Mouse (Mus musculus) embryo, embryonic 9.5 days (tissue): Measurements from ENCODE around the gene Pnrc2.

Experiments
- DNase-seq: peaks from one replicate; pipeline ENCODE4 v3.0.0-alpha.2; 2017; ENCODE audit errors: extremely low spot score

Pnrc2 gene

DNA sequence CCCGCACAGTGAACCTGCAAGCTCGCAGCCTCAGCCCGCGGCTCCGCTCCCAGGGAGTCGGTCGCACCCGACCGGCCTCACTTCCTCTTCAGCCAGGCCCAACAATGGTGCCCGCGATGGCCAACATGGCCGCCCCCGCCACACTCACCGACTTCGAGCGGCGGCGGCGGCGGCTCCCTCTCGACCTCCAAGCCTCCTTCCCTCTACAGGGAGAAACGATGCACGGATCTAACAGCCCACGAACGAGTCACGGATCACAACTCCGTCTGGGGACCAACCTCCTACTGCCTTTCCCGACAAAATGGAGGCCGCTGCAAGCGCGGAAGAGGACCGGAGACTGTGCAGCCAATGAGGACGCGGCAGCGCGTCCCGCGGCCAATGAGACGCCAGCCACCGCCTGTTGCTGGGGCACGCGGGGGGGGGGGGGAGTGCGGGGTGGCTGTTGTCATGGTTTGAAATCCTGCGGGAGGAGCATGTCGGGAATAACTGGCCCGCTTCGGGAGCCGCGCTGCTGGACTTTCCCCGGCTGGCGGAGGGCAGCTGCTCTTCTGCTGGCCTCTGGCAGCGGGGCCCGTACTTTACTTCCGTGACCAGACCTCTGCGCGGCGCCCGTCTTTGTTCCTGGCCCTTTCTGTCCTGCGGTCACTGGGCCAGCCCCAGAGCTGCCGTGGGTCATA is at the start of gene Pnrc2:
Pnrc2 (minus strand) TSS at position 325 of the 677 bp plus-strand sequence.
- peak; percentile 97 for DNase-seq

DNA sequence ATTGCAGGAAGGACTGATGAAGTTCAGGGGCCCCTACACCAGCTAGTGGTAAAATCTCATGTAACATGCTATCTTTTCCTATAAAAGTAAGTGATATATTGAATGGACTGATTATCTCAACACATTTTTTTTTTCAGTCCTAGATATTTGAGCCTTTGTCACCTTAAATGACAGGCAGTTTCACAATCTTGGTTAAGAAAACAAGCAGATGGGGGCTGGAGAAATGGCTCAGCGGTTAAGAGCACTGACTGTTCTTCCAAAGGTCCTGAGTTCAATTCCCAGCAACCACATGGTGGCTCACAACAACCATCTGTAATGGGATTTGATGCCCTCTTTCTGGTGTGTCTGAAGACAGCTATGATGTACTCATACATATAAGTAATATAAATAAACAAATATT is 48.5 kb upstream of the Pnrc2 start:
- no peak for DNase-seq

DNA sequence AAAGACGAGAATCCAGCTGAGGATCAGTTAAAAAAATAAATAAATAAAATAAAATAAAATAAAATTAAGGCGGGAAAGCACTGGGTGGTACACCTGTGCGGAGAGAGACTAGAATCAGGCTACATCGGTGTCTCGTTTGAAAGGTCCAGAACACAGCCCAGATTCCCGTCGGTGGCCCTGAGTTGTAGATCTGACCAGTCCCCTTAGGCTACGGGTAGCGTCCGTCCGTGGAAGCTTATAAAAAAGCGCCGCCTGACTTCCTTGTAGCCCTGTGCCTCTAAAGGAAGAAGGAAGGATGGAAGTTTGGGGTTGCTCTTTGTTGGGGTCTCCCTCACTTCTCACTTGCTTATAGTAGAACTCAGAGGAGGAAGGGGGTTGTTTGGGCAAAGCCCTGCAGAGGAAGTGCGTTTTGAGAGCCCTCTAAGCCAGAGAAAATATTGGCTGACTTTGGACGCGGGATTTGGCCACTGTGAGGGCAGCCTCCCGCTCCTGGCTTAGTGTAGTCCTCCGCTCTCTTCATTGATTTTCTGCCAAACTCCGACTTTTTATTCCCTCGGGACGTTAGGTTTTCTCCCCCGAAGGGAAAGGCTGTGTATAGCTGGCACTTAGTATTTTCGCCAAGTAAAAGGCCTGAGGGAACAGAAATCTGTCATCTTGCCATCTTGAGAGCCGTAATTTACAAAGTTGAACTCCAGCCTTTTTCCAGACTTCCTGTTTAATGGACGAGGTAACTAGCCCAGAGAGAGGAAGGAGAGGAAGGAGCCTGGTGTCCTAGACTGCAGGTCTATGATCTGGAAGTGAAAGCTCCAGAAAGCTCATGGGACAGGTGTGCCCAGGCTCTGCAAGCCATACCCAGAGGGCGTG is 47.8 kb upstream of the Pnrc2 start:
- peak; percentile 20 for DNase-seq

DNA sequence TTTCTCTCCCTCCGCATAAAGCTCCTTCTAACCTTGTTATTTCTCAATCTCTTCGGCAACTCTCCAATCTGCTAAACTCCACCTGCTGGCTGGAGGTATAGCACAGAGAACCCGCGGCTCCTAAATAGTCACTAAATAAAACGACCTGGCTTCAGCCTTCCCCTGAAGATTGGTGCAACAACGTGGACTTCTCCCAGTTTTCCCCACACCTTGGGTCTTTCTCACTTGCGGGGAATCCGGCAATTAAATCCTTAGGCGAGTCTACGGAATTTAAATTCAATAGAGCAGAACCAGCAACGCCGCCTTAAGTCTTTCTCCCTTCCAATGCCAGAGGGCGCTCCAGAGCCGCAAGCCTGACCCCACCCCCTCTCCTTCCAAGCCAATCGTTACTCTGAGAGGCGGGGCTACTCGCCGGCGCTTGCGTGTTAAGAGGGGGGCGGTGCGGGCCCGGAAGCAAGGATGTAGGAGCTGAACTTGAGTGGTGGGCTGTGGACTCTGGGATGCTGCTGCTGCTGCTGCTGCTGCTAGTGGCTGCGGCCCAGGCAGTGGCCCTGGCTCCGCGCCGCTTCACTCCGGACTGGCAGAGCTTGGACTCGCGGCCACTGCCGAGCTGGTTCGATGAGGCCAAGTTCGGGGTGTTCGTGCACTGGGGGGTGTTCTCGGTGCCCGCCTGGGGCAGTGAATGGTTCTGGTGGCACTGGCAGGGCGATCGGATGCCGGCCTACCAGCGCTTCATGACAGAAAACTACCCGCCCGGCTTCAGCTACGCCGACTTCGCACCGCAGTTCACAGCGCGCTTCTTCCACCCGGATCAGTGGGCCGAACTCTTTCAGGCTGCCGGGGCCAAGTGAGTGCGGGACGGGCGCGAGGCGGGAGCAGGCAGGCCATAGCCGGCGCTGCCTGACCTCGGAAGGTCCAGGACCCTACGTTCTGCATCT is 46.9 kb upstream of the Pnrc2 start, which contains the start of gene Fuca1:
Fuca1 (plus strand) TSS at position 432 of the 938 bp plus-strand sequence.
- DNase-seq = peak; percentile 98

DNA sequence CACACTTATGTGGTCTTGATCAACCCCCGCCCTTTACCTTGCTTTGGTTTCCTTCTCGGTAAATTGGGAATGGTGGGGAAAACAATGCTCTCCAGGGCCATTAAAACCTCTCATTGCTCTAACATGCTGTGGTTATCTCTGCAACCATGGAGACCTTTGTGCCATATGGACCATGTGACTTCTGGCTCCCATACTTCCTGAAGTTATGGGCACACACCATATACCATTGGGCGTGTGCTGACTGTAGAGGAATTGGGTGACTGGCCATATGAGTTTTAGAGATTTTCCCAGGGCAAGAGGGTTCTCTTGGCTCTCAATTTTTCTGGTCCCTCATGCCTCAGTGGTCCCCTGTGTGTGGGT is 45.6 kb upstream of the Pnrc2 start:
- DNase-seq = no peak

DNA sequence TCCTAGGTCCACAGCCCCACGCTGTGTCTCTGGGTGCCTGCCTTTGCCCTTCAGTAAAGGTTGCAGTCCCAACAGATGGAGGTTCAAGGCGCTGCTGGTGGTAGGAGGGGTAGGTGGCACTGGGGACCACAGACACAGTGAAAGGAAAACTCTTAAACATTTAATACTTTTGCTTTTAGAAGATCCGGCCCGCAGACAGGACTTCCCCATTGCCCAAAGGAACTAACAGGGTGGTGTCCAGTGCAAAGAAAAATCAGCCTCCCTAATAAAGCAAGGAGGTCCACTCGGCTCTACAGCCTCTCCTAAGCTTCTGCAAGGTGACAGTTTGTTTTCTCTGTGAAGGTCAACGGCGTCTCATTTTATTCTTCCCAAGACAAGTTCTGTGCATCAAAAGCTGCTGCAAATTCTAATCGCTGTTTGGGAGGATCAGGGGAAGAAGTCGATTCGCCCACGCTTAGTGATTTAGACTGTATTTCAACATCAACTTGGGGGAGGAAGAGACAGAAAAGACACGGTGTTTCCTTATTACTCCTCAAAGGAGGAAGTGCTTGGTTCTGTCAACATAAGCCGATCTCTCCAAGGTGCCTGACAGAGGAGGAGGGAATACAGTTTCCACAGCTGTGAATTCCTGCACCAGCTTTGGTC is 45.1 kb upstream of the Pnrc2 start:
- DNase-seq = no peak

DNA sequence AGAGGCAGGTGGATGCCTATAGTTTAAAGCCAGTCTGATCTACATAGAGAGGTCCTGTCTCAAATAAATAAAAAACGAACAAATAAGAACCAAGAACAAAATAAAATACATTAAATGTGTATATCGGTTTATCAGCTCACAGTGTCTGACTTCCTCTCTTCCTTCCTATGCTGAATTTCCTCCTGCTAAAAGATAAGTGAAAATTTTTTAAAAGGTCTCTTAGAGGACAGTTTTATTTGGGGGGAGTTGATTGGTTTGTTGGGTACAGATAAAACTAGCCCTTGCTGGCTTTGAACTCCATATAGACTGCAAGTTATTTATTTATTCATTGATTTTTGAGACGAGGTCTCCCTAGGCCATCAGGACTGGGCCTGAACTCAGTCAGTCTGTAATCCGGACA is 39.8 kb upstream of the Pnrc2 start:
- no peak for DNase-seq

DNA sequence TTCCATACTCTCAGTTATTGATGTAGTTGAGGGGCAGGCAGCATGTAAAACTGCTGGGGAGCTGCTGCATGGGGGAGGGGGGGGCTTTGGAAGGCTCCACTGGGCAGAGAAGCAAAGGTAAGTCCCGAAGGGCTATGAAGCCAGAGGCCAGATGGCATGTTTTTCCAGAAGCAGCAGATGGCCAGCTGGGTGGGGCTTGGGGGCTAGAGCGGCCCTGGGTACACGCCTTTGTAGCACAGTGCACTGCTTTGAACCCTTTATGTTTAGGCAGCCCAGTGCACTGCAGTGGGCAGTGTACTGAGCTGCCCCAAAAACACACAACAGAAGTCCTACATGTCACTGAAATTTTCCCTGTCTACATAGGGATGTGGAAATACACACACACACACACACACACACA is 39.2 kb upstream of the Pnrc2 start:
- DNase-seq = peak; percentile 28

DNA sequence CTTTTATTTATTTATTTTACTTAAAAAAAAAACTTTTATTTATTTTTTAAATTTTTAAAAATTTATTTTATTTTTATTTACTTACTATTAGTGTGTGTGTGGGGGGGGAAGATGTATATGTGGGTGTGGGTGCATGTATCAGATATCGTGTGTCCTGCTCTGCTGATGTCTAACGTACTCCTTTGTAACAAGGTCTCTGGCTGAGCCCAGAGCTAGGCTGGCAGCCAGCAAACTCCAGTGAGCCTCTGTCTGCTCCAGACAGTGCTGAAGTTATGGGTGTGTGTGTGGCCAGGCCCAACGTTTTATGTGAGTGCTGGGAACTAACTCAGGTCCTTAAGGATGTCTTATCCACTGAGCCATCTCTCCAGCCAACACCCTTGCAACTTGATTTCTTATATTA is 38.5 kb upstream of the Pnrc2 start:
- no peak for DNase-seq

DNA sequence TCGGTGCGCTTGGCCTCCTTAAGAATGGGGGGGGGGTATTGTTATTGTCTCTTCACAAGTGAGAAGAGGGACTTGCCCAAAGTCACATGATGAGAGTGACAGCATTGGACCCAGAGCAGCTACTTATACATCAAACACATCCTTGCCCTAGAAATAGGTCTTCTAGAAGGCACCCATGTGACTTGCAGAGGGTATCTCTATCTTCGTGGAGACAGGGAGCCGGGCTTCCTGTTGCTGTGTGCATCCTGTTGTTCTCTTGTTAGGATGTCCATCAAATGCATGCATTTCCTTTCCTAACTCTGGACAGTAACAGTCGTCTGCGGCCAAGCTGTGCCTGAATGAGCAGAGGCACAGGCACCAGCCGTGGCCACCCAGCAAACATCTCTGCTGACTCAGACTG is 37.9 kb upstream of the Pnrc2 start:
- DNase-seq = no peak

DNA sequence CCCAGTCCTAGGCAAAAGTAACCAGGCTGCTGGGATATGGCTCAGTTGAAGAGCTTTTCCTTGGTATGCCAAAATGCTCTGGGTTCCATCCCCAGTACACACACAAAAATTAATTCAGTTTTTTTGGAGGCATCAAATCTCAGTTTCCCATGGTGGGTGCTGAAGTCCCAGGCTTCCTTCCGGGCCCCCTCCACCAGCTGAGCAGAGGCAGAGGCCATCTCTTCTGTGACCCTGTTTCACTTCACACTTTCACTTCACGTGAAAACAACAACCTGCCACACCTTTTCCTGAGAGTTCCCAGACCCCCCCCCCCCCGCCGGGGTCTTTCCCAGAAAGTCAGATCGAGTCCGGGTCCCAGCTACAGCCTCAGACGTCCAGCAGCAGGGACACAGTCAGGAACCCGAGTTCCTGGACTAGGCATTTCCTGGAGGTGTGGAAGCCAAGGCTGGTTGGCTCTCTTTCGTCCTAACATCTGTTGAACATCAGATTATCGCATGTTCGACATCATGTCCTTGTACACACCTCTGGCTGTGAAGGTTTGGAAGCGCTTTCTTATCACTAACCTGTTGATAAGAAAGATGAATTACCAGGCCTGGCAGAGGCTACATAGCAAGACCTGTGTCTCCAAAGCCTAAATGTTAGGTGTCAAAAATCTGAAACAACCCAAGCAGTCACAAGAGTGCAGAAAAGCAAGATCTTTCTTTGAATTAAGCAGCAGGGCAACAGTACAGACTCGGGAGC is 35.8 kb upstream of the Pnrc2 start:
- no peak for DNase-seq

DNA sequence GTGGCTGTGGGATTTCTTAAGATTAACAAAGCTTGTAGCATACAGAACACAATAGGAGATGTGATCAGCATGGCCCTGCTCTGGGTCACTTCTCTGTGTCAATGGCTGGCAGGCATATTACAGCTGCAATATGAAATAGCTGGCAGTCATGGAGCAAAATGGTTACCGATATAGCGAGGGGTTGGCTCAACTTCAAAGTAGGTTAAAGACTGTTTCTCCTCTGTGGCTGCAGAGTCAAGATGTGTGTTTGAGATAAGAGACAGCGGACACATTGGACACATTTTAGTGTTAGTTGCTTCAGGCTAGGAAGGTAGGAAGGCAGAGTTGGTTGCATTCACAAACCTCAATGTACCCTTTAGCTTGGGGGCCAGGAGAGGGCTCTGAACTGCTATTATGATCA is 33.0 kb upstream of the Pnrc2 start:
- DNase-seq = no peak

DNA sequence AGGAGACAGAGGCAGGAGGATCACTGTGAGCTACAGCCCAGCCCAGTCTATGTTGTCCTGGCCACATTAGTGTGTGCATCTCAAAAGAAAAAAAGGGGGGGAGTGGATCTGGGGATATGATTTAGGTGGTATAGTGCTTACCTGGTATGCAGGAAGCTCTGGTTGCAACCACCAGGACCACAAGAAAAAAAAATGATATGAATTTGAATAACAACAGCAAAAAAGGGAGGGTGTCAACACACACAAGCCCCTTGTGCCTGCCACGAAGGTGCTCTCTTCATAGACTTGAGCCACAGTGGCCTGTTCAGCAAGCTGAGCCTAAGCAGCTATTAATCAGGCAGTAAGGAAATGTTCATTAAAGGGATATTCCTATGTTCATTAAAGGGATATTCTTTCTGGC is 31.2 kb upstream of the Pnrc2 start:
- no peak for DNase-seq

DNA sequence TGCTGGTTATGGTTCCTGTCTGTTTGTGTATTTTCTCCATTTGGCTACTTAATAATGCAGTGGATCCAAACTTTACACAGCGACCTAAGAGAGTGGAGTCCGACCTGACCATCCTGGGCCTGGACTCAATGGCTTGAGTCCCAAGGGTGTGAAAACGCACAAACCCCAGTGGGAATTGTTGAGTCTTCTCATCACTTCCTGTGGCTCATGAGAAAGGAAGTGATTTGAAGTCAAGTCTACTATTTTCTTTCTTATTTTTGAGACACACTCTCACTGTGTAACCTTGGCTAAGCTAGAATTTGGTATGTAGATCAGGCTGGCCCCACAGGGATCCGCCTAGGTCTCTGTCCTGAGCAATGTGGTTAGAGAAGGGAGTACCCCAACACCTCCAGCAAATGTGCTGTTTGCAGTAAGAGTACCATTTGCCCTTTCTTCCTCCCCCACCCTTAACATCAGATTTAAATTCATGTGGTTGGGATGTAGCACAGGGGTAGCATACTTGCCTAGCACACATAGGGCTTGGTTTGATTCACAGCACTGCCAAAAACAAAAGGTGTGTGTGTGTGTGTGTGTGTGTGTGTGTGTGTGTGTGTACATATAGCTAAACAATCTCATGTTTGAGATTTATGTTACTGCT is 29.1 kb upstream of the Pnrc2 start:
- DNase-seq = no peak

DNA sequence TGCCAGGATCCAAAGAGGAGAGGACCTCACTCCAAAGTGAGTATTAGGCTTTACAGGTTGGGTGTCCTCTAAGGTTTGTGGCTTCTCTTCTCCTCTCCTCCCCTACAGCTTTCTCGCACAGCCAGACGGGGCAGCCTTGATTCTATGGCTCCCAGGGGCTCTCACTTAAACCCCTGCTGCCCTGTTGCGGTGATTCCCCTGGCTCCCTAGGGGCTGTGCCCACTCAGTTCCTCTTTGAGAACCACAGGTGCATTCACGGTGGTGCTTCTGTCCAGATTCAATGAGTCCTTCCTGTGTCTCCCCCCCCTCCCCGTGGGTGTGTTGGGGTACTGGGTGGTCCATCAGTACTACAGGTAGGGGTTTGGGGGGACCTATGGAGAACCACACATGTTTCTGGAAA is 26.4 kb upstream of the Pnrc2 start:
- no peak for DNase-seq

DNA sequence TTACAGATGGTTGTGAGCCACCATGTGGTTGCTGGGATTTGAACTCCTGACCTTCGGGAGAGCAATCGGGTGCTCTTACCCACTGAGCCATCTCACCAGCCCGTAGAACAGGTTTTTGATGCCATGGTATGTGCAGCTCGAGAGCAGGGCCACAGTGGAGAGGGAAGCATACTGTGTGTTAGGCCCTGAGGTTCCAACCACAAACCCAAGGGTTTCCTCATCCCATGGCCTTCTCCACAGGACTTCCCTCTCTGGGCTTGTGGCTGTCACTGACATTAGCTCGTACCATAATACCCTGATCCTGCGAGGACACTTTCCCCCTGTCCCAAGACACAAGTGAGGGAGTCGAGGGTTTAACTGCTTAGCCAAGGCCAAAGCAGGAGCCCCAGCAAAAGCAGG is 25.4 kb upstream of the Pnrc2 start:
- no peak for DNase-seq

DNA sequence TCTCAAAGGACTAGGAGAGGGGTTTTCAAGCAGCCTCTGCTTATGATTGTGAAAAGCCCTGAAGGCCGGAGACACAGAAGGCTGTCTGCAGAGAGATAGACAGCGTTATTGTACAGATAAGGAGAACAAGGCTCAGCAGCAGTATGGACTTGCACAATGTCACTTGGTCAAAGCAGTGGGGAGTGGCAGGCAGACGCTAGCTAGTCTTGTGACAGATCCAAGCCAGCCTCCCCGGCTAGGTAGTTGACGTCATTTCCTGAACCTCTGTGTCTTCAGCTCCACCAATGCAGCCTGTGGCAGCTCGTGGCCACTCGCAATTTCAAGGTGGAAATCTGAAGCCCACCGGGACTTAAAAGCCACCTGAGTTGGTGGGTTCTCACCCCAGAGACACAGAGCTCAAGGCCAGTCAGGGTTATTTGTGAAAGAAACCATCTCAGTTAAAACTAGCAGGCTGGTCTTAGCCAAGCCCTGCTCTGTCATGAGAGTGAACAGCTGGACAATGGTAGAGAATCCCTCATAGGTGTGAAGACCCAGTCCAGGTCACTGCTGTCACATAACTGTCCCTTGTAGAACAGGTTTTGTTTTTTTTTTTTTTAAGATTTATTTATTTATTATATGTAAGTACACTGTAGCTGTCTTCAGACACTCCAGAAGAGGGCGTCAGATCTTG is 24.9 kb upstream of the Pnrc2 start:
- DNase-seq = no peak

DNA sequence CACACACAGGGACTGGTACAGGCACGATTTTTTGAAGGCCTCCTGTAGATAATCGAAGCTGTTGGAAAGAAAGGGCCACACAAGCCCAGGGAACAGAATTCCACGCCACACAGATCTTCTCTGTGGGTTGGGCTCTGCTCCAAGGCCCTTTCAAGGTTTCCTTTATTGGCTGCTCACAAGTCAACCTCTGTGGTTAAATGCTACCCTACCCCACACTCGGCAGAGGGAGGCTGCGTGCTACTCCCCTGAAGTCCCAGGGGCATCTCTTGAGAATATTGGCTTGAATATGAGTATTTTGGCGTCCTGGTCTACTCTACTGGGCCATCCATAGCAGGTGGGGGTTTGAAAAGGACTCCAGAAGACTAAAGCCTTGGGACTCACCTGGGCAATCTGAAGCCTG is 22.5 kb upstream of the Pnrc2 start:
- DNase-seq = no peak

DNA sequence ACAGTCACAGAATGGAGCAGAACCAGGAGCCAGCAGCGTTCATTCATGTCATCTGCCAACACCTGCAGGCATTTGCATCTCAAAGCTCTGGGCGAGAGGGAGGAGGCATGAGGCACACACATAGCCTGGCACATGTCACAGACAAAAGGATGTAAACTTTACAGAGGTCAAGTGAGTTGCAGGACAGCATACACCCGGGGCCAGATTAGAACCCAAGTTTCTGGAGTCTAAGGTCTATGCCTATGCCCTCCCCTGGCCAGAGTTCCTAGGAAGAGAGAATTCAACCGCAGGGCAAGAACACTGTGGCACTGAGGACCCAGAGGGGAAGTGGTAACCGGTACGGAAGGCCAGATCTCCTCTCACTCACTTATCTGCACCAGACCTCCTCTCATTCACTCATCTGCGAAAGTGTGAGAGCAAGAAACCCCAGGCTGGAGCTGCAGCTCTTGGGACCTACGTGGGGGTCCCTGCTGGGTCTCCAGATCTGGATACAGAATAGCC is 21.5 kb upstream of the Pnrc2 start, which contains the start of gene Cnr2:
Cnr2 (plus strand) TSS at position 324 of the 501 bp plus-strand sequence.
- DNase-seq = no peak

DNA sequence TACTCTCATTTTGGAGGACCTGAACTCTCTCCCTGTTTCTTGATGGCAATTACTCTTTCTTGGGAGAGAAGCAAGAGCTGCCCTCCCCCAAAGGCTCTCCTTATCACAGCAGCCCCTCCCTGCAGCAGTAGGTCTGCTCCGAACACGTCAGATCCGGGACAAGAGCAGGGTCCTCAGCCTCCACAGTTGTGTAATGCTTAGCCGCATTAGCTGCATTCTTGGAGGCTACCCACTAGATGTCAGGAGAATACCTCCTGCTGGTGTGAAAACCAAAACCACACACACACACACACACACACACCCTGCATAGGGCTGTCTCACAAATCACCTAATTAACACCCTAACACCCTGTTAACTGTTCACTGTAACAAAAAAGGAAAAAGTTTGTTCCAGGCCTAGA is 19.2 kb upstream of the Pnrc2 start:
- no peak for DNase-seq
